Comparison of ENCODE assay signal across 8 mouse cellular contexts in the genomic region with DNA sequence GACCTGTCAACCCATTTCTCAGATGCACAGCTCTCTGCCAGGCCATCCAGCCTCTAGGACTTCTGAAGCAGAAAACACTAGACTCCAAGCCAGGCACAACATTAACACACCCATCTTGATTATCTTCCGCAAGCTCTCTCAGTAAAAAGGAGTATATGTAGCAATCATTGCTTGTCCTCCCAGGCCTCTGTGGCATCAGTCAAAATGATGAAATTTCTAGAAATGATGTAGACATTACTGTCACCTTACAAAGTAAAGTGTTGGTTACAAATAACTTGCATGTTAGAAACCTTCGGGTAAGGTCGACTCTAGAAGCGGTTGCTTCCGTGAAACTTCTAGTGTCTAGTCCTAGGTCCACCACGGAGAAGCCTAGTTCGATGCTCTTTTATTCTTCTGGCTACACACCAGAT. TPM values are rescaled to one million over a fixed set of nuclear protein-coding genes. Genes with fewer than 3 reads are reported as not detected.
DNase-seq lines count a peak whose midpoint lies in the region; ATAC-seq and TF ChIP-seq lines count a peak whose summit lies in the region.

No protein-coding gene starts in this region.

- ATAC-seq in kidney, embryonic 14.5 days (ENCODE audit: low FRiP score, low TSS enrichment) = no peak
- ATAC-seq in hindbrain, embryonic 14.5 days (ENCODE audit: low FRiP score) = no peak
- no peak for ATAC-seq in midbrain, embryonic 14.5 days (ENCODE audit: low FRiP score, low TSS enrichment)

- H3K4me3 ChIP-seq in kidney, embryonic 14.5 days (ENCODE audit: low read length) = peak overlapping the region; percentile 99
- peak overlapping the region; percentile 77 for H3K4me3 ChIP-seq in bone marrow macrophage, adult 2 months (ENCODE audit: insufficient read depth, low read length)
- H3K4me3 ChIP-seq in hindbrain, embryonic 14.5 days (replicated peaks; ENCODE audit: low read length) = peak overlapping the region; percentile 99
- H3K4me3 ChIP-seq in midbrain, embryonic 14.5 days (replicated peaks; ENCODE audit: low read depth, low read length) = peak overlapping the region; percentile 96

- TF ChIP-seq POLR2A in bone marrow macrophage, adult 2 months (IDR thresholded peaks at IDR 0.05; ENCODE audit: borderline replicate concordance, low read depth, low read length) = no peak

- H3K27ac ChIP-seq in kidney, embryonic 14.5 days (ENCODE audit: low read depth, low read length) = peak overlapping the region; percentile 97; the same call in 1 of the 2 replicates
- H3K27ac ChIP-seq in bone marrow macrophage, adult 2 months (ENCODE audit: insufficient read depth, low read depth, low read length) = peak overlapping the region; percentile 25; the same call in 1 of the 2 replicates
- peak overlapping the region; percentile 98; the same call in 1 of the 2 replicates for H3K27ac ChIP-seq in hindbrain, embryonic 14.5 days
- peak overlapping the region; percentile 96; the same call in 1 of the 2 replicates for H3K27ac ChIP-seq in midbrain, embryonic 14.5 days (replicated peaks; ENCODE audit: low read depth, low read length)

- H3K9me3 ChIP-seq in kidney, embryonic 14.5 days (ENCODE audit: control insufficient read depth, low read length) = no peaks in the 10 kb centered on the region
- H3K9me3 ChIP-seq in hindbrain, embryonic 14.5 days (ENCODE audit: control insufficient read depth, low read length) = no peaks in the 10 kb centered on the region
- H3K9me3 ChIP-seq in midbrain, embryonic 14.5 days (ENCODE audit: control insufficient read depth, low read length) = no peaks in the 10 kb centered on the region

- no peak for DNase-seq in kidney, adult 11 months
- no peak for DNase-seq in hindbrain, embryonic 14.5 days (ENCODE audit: low spot score)
- no peak for DNase-seq in midbrain, embryonic 14.5 days
- no peak for DNase-seq in urinary bladder, adult 18-20 months (ENCODE audit: low spot score in 2 of 2)
- DNase-seq in thymus, postnatal 25 days = no peak
- DNase-seq in layer of hippocampus, adult 9-10 months (ENCODE audit: low spot score) = no peak

- H3K27me3 ChIP-seq in kidney, embryonic 14.5 days (ENCODE audit: control insufficient read depth, insufficient read depth, low read length) = no peaks in the 10 kb centered on the region
- no peaks in the 10 kb centered on the region for H3K27me3 ChIP-seq in hindbrain, embryonic 14.5 days (ENCODE audit: control insufficient read depth, insufficient read depth, low read length)
- no peaks in the 10 kb centered on the region for H3K27me3 ChIP-seq in midbrain, embryonic 14.5 days (ENCODE audit: control insufficient read depth, insufficient read depth, low read length)

- WGBS in kidney, embryonic 14.5 days = 29% methylated on average over 7 of the region's 7 CpGs
- WGBS in hindbrain, embryonic 14.5 days = 37% methylated on average over 7 of the region's 7 CpGs
- 37% methylated on average over 7 of the region's 7 CpGs for WGBS in midbrain, embryonic 14.5 days

- peak overlapping the region; percentile 74 for H3K4me2 ChIP-seq in kidney, embryonic 14.5 days (replicated peaks; ENCODE audit: low read depth, low read length)
- H3K4me2 ChIP-seq in hindbrain, embryonic 14.5 days (replicated peaks) = peak overlapping the region; percentile 77
- H3K4me2 ChIP-seq in midbrain, embryonic 14.5 days (ENCODE audit: low read length) = peak overlapping the region; percentile 76

- TF ChIP-seq CTCF in bone marrow macrophage, adult 2 months (IDR thresholded peaks at IDR 0.05; ENCODE audit: low read depth, low read length) = no peak

- H3K9ac ChIP-seq in kidney, embryonic 14.5 days (ENCODE audit: low read depth, low read length) = peak overlapping the region; percentile 97
- H3K9ac ChIP-seq in hindbrain, embryonic 14.5 days = peak overlapping the region; percentile 99
- H3K9ac ChIP-seq in midbrain, embryonic 14.5 days (replicated peaks; ENCODE audit: low read length) = peak overlapping the region; percentile 72

- H3K36me3 ChIP-seq in kidney, embryonic 14.5 days (ENCODE audit: control insufficient read depth, insufficient read depth, low read length) = peaks cover 22% of the 10 kb centered on the region
- H3K36me3 ChIP-seq in hindbrain, embryonic 14.5 days (replicated peaks; ENCODE audit: control insufficient read depth, insufficient read depth) = peaks cover 27% of the 10 kb centered on the region
- H3K36me3 ChIP-seq in midbrain, embryonic 14.5 days (ENCODE audit: control insufficient read depth, insufficient read depth, low read length) = peaks cover 26% of the 10 kb centered on the region

- peaks cover 13% of the 10 kb centered on the region for H3K4me1 ChIP-seq in kidney, embryonic 14.5 days (ENCODE audit: control insufficient read depth, insufficient read depth, low read length)
- H3K4me1 ChIP-seq in bone marrow macrophage, adult 2 months (ENCODE audit: control insufficient read depth, insufficient read depth, low read length) = peaks cover 13% of the 10 kb centered on the region
- peaks cover 31% of the 10 kb centered on the region for H3K4me1 ChIP-seq in hindbrain, embryonic 14.5 days (replicated peaks; ENCODE audit: control insufficient read depth, insufficient read depth, low read length)
- H3K4me1 ChIP-seq in midbrain, embryonic 14.5 days (ENCODE audit: control insufficient read depth, insufficient read depth, low read length) = peaks cover 29% of the 10 kb centered on the region

RNA-seq across cellular contexts. Expression of a gene that starts 0.7 kb away (rescaled TPM):
- polyA plus RNA-seq in kidney, embryonic 14.5 days (2014; fragmentation: Nextera tagmentation; extraction: Ambion mirVana) = 39.3 and 60.3 TPM in 2 replicates
- polyA plus RNA-seq in bone marrow macrophage, adult 2 months (2012; ENCODE audit: insufficient read depth, insufficient read length, missing spikeins) = 97.3 and 99.5 TPM in 2 replicates
- 76.6 and 94.5 TPM in 2 replicates for polyA plus RNA-seq in hindbrain, embryonic 14.5 days (2014; fragmentation: Nextera tagmentation; extraction: Ambion mirVana)
- polyA plus RNA-seq in midbrain, embryonic 14.5 days (2014; fragmentation: Nextera tagmentation; extraction: Ambion mirVana) = 48.7 and 87.5 TPM in 2 replicates

RNA-seq across cellular contexts. Expression of a gene that starts 1.3 kb away (rescaled TPM):
- polyA plus RNA-seq in kidney, embryonic 14.5 days (2014; fragmentation: Nextera tagmentation; extraction: Ambion mirVana) = 43.1 and 71.8 TPM in 2 replicates
- 42.8 and 46.3 TPM in 2 replicates for polyA plus RNA-seq in bone marrow macrophage, adult 2 months (2012; ENCODE audit: insufficient read depth, insufficient read length, missing spikeins)
- polyA plus RNA-seq in hindbrain, embryonic 14.5 days (2014; fragmentation: Nextera tagmentation; extraction: Ambion mirVana) = 78.0 and 82.2 TPM in 2 replicates
- polyA plus RNA-seq in midbrain, embryonic 14.5 days (2014; fragmentation: Nextera tagmentation; extraction: Ambion mirVana) = 56.3 and 88.3 TPM in 2 replicates

RNA-seq across cellular contexts. Expression of a gene that starts 13.5 kb away (rescaled TPM):
- polyA plus RNA-seq in kidney, embryonic 14.5 days (2014; fragmentation: Nextera tagmentation; extraction: Ambion mirVana) = 29.1 and 33.5 TPM in 2 replicates
- polyA plus RNA-seq in bone marrow macrophage, adult 2 months (2012; ENCODE audit: insufficient read depth, insufficient read length, missing spikeins) = 23.8 and 25.4 TPM in 2 replicates
- polyA plus RNA-seq in hindbrain, embryonic 14.5 days (2014; fragmentation: Nextera tagmentation; extraction: Ambion mirVana) = 27.4 and 30.1 TPM in 2 replicates
- polyA plus RNA-seq in midbrain, embryonic 14.5 days (2014; fragmentation: Nextera tagmentation; extraction: Ambion mirVana) = 30.0 and 30.5 TPM in 2 replicates

RNA-seq across cellular contexts. Expression of a gene that starts 40.4 kb away (rescaled TPM):
- polyA plus RNA-seq in kidney, embryonic 14.5 days (2014; fragmentation: Nextera tagmentation; extraction: Ambion mirVana) = 39.1 and 72.1 TPM in 2 replicates
- 17.7 and 21.7 TPM in 2 replicates for polyA plus RNA-seq in bone marrow macrophage, adult 2 months (2012; ENCODE audit: insufficient read depth, insufficient read length, missing spikeins)
- 31.4 and 31.9 TPM in 2 replicates for polyA plus RNA-seq in hindbrain, embryonic 14.5 days (2014; fragmentation: Nextera tagmentation; extraction: Ambion mirVana)
- polyA plus RNA-seq in midbrain, embryonic 14.5 days (2014; fragmentation: Nextera tagmentation; extraction: Ambion mirVana) = 22.0 and 30.2 TPM in 2 replicates

RNA-seq across cellular contexts. Expression of a gene that starts 40.5 kb away (rescaled TPM):
- polyA plus RNA-seq in kidney, embryonic 14.5 days (2014; fragmentation: Nextera tagmentation; extraction: Ambion mirVana) = 303 and 334 TPM in 2 replicates
- polyA plus RNA-seq in bone marrow macrophage, adult 2 months (2012; ENCODE audit: insufficient read depth, insufficient read length, missing spikeins) = 76.9 and 78.8 TPM in 2 replicates
- 282 and 287 TPM in 2 replicates for polyA plus RNA-seq in hindbrain, embryonic 14.5 days (2014; fragmentation: Nextera tagmentation; extraction: Ambion mirVana)
- polyA plus RNA-seq in midbrain, embryonic 14.5 days (2014; fragmentation: Nextera tagmentation; extraction: Ambion mirVana) = 265 and 286 TPM in 2 replicates

Comparison
In these comparisons a context has a peak if more than half of its experiments do, and no peak if none do; other contexts are left out.
1. H3K27ac ChIP-seq: peak in every context shown above with its lines; median percentile 98 in hindbrain, embryonic 14.5 days; 97 in kidney, embryonic 14.5 days; 96 in midbrain, embryonic 14.5 days; 25 in bone marrow macrophage, adult 2 months.